Mouse (Mus musculus) right cerebral cortex, postnatal 10 days (tissue): ENCODE measurements around the gene Trmu.

Experiments used
- DNase-seq, 2 experiments: peaks; one replicate each; pipeline ENCODE4 v3.0.0; 2021; ENCODE audit warnings: low spot score in 2 of 2

Trmu gene

GRCm38 (mm10) chr15:85896284-85896683 lies 17.2 kb downstream of the Trmu start:
- DNase-seq, result peak; percentile 75 to 87

- DNase-seq, result no peak
Observed at GRCm38 (mm10) chr15:85897113-85897512, 18.0 kb downstream of the Trmu start.

DNA sequence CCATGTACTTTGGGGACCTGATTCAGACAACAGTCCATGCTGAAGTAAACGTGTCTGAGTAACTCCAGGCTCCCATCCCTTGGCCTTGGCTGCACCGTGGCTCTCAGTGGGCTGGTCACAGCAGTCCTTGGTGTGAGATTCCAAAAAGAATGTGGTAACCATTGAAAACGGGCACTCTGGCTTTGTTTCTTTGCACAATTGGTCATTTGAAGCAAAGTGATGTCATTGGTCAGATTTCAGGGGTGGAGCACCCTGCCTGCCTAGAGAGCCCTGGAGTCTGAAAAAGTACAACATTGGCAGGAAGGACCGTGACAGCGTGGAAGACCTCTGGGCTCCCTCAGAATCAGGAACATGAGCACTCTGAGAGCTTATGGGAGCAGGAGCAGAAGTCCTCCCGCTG lies 20.3 kb downstream of the Trmu start:
- no peak for DNase-seq

- DNase-seq, result no peak
Observed at GRCm38 (mm10) chr15:85900318-85900717, 21.2 kb downstream of the Trmu start.

DNA sequence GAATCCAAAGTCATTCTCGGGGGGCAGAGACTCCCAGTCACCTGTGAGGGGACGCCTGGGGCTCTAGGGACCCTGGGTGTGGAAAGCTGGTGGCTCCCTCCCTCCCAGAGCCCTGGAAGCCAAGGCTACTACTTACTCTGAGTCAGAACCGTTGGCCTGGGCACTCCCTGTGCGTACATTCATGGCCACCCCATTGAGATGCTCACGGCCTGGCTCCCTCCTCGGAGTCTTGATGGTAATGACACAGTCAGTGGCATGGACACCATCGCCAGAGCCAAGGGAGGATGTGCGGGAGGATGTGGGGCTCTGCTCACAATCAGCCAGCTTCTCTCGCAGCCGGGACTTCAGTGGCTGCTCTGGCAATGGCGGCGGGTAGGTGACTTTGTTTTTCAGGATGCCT lies 21.7 kb downstream of the Trmu start:
- no peak for DNase-seq

- DNase-seq, result no peak
Observed at GRCm38 (mm10) chr15:85902505-85902904, 23.4 kb downstream of the Trmu start.

DNA sequence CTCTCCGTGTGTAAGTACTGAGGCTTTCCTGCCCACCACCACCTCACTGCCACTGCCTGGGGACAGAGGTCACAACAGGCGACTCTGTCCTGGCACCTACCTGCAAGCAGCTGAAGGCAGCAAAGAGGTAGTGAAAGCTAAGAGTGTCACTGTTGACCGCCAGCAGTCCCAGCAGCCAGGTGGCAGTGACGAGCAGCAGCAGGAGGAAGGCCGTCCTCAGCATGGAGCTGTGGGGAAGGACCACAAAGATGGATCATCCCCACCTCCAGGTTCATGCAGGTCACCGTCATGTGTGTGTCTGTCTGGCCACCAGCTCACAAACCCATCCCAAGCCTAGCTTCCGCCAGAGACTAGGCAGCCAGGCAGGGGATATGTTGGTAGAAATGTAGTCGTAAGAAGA lies 24.7 kb downstream of the Trmu start:
- DNase-seq, result peak in 1 of 2 experiments; percentile 37

DNA sequence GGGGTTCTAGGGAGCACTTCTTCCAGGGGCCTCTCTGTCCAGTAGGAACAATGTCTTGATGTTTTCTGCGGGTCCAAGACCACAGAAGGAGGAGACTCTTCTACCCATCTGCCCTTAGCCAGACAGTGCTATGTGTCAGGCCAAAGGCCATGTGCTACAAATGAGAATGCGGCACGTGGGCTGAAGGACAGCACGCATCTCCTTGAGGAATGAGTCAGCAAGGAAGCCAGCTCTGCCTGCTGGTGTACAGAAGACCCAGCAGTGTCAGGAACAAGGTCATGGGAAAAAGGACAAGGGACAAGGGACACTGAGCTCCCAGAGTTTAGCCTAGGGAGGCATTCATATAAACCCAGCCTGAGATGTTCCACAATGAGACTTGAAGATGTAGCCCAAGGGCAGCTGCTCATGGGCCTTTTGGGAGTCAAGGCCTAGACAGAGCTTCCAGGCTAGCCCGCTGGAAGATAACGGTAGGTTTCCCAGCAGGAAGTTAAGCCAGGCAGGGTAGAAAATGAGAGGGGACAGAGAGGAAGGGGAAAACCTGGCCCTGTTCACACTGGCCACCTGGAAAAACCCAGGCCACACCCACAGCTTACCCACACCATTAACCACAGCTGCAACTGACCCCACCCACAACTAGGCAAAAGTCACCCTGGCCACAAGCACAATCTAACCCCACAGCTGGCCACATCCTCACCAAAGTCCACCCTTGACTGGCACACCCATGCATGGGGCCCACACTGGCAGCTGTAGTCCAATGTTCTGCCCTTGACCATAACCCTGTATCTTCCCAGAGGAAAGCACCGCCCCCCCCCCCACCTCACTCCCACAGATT lies 29.8 kb downstream of the Trmu start:
- no peak for DNase-seq

- no peak for DNase-seq
Observed at GRCm38 (mm10) chr15:85909492-85909829, 30.3 kb downstream of the Trmu start.

DNA sequence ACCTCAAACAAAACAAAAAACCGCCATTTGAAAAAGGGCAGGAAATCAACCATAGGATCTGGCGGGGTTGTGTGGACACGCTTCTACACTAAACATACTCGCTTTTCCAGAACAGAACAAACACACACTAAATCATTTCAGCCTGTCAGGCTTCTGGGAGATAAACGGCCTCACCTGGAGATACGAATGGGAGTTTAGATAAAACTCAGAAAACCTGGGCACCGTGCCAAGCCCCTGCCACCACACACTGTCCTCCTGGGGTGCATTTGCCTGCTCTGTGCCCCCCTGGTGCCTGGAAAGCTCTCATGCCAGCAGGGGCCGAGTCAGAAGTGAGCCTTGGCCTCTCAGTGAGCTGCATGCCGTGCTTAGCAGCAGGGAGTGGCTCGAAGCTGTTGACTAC lies 30.8 kb downstream of the Trmu start:
- no peak for DNase-seq

DNA sequence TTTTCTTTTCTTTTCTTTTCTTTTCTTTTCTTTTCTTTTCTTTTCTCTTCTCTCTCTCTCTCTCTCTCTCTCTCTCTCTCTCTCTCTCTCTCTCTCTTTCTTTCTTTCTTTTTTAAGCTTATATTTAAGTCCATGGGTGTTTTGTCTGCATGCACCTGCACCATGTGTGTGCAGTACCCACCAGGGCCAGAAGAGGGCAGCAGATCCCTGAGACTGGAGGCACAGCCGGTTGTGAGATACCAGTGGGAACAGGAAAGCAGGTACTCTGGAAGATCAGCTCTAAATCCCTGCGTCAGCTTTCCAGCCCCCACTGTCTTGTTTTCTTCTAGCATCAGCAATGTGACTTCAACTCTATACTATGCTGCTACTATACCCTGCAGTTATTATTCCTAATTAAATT lies 34.5 kb downstream of the Trmu start:
- peak in 1 of 2 experiments; percentile 76 for DNase-seq

DNA sequence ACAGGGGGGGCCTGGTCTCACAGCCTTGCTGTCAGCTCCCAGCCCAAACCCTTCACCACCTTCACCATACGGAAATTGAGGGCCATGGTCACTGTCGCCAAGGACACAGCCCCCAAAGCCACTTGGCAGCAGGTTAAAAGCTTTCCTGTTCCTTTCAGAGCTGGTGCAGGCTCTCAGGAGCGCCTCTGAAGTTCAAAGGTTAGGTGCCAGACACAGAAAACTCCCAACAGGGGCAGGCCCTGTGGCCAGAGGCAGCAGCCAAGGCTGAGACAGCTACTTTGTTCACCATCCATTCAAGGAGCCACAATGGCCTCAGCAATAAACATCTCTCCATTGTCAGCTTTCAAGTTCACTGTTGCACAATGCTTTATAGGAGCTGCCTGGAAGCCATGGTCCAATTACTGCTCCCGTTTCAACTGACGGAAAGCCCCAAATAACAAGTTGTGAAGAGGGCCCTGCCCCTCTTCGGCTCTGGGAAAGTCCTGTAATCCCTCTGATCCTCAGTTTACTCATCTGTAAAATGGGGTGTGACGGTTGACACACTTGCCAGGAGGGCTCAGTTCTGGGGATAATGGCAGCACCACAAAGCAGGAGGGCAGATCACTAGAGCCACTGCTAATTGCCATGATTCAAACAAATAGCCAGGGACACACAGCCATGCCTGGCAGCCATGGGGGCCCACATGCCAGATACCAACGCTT lies 40.2 kb downstream of the Trmu start:
- DNase-seq, result no peak

GRCm38 (mm10) chr15:85919892-85920248 lies 40.8 kb downstream of the Trmu start:
- DNase-seq, result no peak

- no peak for DNase-seq
Observed at GRCm38 (mm10) chr15:85921855-85922254, 42.7 kb downstream of the Trmu start.

DNA sequence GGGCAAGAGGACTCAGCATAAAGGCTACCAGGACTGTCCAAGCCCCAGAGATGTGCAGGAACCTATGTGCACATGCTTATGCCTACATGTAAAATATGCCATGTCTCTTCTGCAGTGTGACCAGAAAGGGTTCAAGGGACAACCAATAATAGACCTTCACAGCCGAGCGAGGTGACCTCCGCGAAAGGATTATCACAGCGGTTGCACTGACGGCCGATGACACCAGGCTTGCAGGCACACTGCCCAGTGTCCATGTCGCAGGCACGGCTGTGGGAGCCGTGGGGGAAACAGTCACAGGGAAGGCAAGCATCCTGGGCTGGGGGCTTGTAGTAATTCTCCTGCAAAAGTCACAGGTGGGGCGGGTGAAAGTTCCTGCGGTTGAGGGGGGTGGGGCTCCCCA lies 49.0 kb downstream of the Trmu start:
- no peak for DNase-seq

- DNase-seq, result no peak
Observed at GRCm38 (mm10) chr15:85935627-85936049, 56.5 kb downstream of the Trmu start.
